Mouse (Mus musculus) limb, embryonic 10.5 days (tissue): Measurements from ENCODE around the gene Map2k7. TPM values are rescaled to one million over a fixed set of nuclear protein-coding genes. Genes with fewer than 3 reads are reported as not detected.
A peak's percentile ranks its signal among the peaks of the same experiment; 100 is the strongest.

ENCODE experiments used
- DNase-seq: peaks from one replicate; pipeline ENCODE4 v3.0.0-alpha.2; 2017; ENCODE audit warnings: low spot score
- H3K27ac ChIP-seq: fragments of 300-500 bp; sonication (generic); 2 replicates; pipeline ENCODE4 v1.5.1; 2016; ENCODE audit warnings: mild to moderate bottlenecking
- H3K27me3 ChIP-seq: fragments of 300-500 bp; sonication (generic); 2 replicates; pipeline ENCODE4 v1.6.1; 2016; ENCODE audit warnings: low read depth, mild to moderate bottlenecking; ENCODE audit not compliant: poor library complexity, severe bottlenecking
- H3K36me3 ChIP-seq: fragments of 300-500 bp; sonication (generic); 2 replicates; pipeline ENCODE4 v1.6.1; 2016; ENCODE audit warnings: mild to moderate bottlenecking, moderate library complexity
- H3K4me1 ChIP-seq: fragments of 300-500 bp; sonication (generic); 2 replicates; pipeline ENCODE4 v1.6.1; 2016
- H3K4me3 ChIP-seq: fragments of 300-500 bp; sonication (generic); 2 replicates; pipeline ENCODE4 v1.5.1; 2016; ENCODE audit warnings: mild to moderate bottlenecking, moderate library complexity
- H3K9me3 ChIP-seq: fragments of 300-500 bp; sonication (generic); replicated peaks from 2 replicates; pipeline ENCODE4 v1.6.1; 2016; ENCODE audit warnings: mild to moderate bottlenecking
- WGBS: fragments of 180-500 bp; shearing (Covaris S2); methylation state at CpG from one replicate; pipeline ENCODE4 v1.1.7; 2016; 5-methylcytosine and 5-hydroxymethylcytosine counted together
- polyA plus RNA-seq: library from polyadenylated mRNA; unstranded; fragments of >200 nt; fragmentation: Nextera tagmentation; extraction: Ambion mirVana; gene quantifications from 2 replicates; pipeline ENCODE4 v1.2.1, GENCODE M21; 2016

Gene Map2k7
- polyA plus RNA-seq, 1 experiment from 2014 or later: 34.2 TPM

DNA sequence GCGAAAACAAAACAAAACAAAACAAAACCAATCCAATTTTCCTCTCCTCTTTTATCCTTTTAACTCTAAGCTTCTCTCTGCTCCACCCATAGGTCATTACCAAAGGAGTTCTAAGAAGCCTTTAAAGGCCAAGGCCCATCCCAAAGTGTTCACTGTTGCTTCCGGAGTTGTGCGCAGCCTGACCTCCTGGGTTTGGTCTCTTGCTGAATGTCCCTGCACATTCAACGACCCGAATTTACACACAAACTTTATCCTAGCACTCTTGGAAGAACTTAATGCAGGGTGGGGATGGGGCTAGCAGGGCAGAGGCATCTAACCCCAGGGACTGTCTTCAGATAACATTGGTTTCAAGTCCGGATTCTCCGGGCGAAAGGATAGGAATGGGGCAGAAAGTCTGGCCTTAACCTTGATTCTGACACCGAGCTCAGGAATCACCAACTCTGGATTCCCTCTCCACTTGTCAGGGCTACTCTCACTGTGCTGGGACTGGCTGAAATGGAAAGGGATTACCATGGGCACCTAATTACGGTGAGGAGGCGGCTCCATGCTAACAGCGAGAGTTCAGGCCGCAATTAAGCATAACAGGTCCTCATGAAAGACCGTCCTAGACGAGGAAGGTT, 616 bp upstream of the Map2k7 start:
- peak overlapping the region; percentile 97 for H3K27ac ChIP-seq
- no peaks in the 10 kb centered on the region for H3K9me3 ChIP-seq
- peaks cover 28% of the 10 kb centered on the region for H3K36me3 ChIP-seq
- peaks cover 9% of the 10 kb centered on the region; the same call in 1 of the 2 replicates for H3K27me3 ChIP-seq
- H3K4me1 ChIP-seq: peaks cover 19% of the 10 kb centered on the region
- H3K4me3 ChIP-seq: peak overlapping the region; percentile 85
- 25% methylated on average over 15 of the region's 15 CpGs for WGBS
- no peak for DNase-seq

GRCm38 (mm10) chr8:4239193-4239890, 802 bp downstream of the Map2k7 start:
- DNase-seq: no peak
- Histone ChIP-seq H3K27me3 (peaks cover 9% of the 10 kb centered on the region; the same call in 1 of the 2 replicates), H3K36me3 (peaks cover 42% of the 10 kb centered on the region), H3K4me1 (peaks cover 19% of the 10 kb centered on the region), H3K9me3 (no peaks in the 10 kb centered on the region), H3K4me3 (peak overlapping the region; percentile 85), H3K27ac (peak overlapping the region; percentile 97)
- 14% methylated on average over 19 of the region's 19 CpGs for WGBS

DNA sequence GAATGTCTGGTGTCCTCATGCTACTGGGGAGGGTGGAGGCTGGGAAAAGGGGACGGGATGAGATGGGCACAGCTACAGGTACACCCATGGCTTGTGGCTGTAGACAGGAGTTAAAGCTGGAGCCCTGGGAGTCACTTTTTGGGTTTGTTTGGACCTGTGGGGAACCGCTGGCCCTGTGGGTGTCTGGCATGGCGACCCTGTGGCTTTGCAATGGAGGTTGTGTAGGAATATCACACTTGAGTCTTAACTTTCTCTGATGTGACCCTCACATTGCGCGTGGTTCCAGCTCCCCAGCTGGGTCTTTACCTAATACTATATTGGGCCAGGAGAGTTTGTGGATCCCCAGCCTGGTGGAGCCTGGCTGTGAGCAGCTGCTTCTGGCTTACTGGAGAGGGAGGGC, 6.5 kb downstream of the Map2k7 start:
- Histone ChIP-seq H3K27ac (no peak overlapping the region), H3K4me1 (peaks cover 20% of the 10 kb centered on the region), H3K4me3 (no peak overlapping the region), H3K36me3 (peaks cover 92% of the 10 kb centered on the region), H3K9me3 (no peaks in the 10 kb centered on the region), H3K27me3 (0 out of 2 replicates have a peak, but pooled peaks cover 6% of the 10 kb centered on the region)
- DNase-seq: no peak
- 91% methylated on average over 5 of the region's 5 CpGs for WGBS

GRCm38 (mm10) chr8:4245737-4246136, 7.2 kb downstream of the Map2k7 start:
- 0 out of 2 replicates have a peak, but pooled peaks cover 10% of the 10 kb centered on the region for H3K27me3 ChIP-seq
- H3K4me3 ChIP-seq: no peak overlapping the region
- H3K36me3 ChIP-seq: peaks cover 89% of the 10 kb centered on the region
- H3K9me3 ChIP-seq: no peaks in the 10 kb centered on the region
- 82% methylated on average over 11 of the region's 13 CpGs for WGBS
- DNase-seq: no peak
- peaks cover 23% of the 10 kb centered on the region for H3K4me1 ChIP-seq
- no peak overlapping the region for H3K27ac ChIP-seq

- Histone ChIP-seq H3K4me1 (peaks cover 24% of the 10 kb centered on the region), H3K4me3 (no peak overlapping the region), H3K27me3 (0 out of 2 replicates have a peak, but pooled peaks cover 10% of the 10 kb centered on the region), H3K9me3 (no peaks in the 10 kb centered on the region), H3K27ac (no peak overlapping the region), H3K36me3 (peaks cover 74% of the 10 kb centered on the region)
- WGBS: 92% methylated on average over 8 of the region's 8 CpGs
- no peak for DNase-seq
Observed at GRCm38 (mm10) chr8:4247241-4247640, 8.7 kb downstream of the Map2k7 start.

GRCm38 (mm10) chr8:4247951-4248540, 9.5 kb downstream of the Map2k7 start, which contains the start of gene Tgfbr3l:
Gene Tgfbr3l (plus strand): TSS chr8:4248214.
- WGBS: 84% methylated on average over 15 of the region's 15 CpGs
- peaks cover 24% of the 10 kb centered on the region for H3K4me1 ChIP-seq
- H3K4me3 ChIP-seq: peak within 1 kb of the TSS; percentile 7; the same call in 1 of the 2 replicates
- DNase-seq: no peak
- no peaks in the 10 kb centered on the region for H3K9me3 ChIP-seq
- 0 out of 2 replicates have a peak, but pooled peaks cover 10% of the 10 kb centered on the region for H3K27me3 ChIP-seq
- peak within 1 kb of the TSS; percentile 59; the same call in 1 of the 2 replicates for H3K27ac ChIP-seq
- H3K36me3 ChIP-seq: peaks cover 66% of the 10 kb centered on the region

- peak; percentile 72 for DNase-seq
- whole genome bisulfite sequencing: 12% methylated on average over 29 of the region's 29 CpGs
- Histone ChIP-seq H3K27me3 (0 out of 2 replicates have a peak, but pooled peaks cover 10% of the 10 kb centered on the region), H3K4me1 (peaks cover 32% of the 10 kb centered on the region), H3K27ac (peak overlapping the region; percentile 59), H3K4me3 (peak overlapping the region; percentile 29), H3K9me3 (no peaks in the 10 kb centered on the region), H3K36me3 (peaks cover 56% of the 10 kb centered on the region)
Observed at GRCm38 (mm10) chr8:4249213-4249612, 10.7 kb downstream of the Map2k7 start.

DNA sequence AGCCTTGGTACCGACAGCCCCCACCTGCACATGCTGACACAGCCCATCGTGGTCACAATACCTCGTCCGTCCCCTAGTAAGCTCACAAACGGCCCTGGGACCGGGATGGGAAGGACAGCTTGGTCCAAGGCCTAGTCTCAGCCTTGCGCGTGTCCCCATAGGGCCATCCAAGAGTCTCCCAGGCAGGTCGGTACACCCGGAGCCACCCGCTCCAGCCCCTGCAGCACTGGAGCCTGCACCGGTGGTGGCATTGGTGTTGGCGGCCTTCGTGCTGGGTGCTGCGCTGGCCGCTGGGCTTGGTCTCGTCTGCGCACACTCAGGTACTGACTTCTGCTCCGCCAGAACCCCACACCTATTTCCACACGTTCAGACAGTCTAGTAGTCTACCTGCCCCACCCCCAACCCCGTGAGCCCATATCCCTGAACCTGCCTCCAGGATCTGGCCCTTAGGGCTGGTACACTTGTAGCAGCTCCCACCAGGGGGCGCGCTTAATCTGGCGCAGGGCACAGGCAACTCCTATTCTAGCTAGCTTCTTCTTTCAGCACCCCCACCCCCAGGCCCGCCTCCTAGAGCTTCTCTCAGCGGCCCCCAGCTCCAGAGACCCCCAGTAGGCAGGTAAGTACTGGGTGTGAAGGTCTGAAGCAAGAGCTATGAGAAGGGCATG, 11.9 kb downstream of the Map2k7 start:
- Histone ChIP-seq H3K27ac (peak overlapping the region; percentile 28; the same call in 1 of the 2 replicates), H3K9me3 (no peaks in the 10 kb centered on the region), H3K4me1 (peaks cover 36% of the 10 kb centered on the region), H3K36me3 (peaks cover 56% of the 10 kb centered on the region), H3K4me3 (no peak overlapping the region), H3K27me3 (0 out of 2 replicates have a peak, but pooled peaks cover 10% of the 10 kb centered on the region)
- 30% methylated on average over 26 of the region's 26 CpGs for WGBS
- DNase-seq: peak; percentile 87

DNA sequence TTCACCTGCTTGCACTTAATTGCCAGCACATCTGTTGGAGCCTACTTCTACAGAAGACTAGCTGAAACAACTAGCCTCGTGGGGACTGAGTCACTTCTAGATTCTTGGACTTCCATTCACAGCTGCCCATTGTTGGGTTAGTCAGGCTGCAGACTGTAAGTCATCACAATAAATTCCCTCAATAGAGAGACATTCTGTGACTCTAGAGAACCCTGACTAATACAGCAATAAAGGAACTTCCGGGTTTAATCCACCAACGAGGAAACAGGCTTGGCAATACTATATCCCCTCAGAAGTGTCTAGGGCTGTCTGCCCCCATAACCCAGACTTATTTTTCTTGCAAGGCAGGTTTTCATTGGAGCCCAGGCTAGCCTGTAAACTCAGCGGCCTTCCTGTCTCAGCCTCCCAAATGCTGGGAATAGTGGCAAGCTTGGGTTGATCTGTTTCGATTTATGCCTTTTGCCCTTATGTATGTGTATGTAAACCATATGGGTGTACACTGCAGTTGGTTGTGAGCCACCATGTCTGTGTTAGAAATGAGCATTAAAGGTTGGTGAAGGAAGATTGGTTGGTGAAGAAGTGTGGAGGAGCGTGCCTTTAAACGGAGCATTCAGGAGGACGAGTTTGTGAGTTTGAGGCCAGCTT, 13.7 kb downstream of the Map2k7 start:
- WGBS: 48% methylated on average over 8 of the region's 8 CpGs
- no peak for DNase-seq
- H3K4me3 ChIP-seq: peak overlapping the region; percentile 91
- H3K9me3 ChIP-seq: no peaks in the 10 kb centered on the region
- H3K27me3 ChIP-seq: 0 out of 2 replicates have a peak, but pooled peaks cover 10% of the 10 kb centered on the region
- H3K27ac ChIP-seq: peak overlapping the region; percentile 95
- H3K36me3 ChIP-seq: peaks cover 56% of the 10 kb centered on the region
- peaks cover 44% of the 10 kb centered on the region for H3K4me1 ChIP-seq

- Histone ChIP-seq H3K4me1 (peaks cover 53% of the 10 kb centered on the region), H3K36me3 (peaks cover 54% of the 10 kb centered on the region)
Observed at GRCm38 (mm10) chr8:4252934-4253841, 14.6 kb downstream of the Map2k7 start, which contains the start of gene Snapc2. Gene Snapc2 (plus strand): TSS chr8:4253080.

DNA sequence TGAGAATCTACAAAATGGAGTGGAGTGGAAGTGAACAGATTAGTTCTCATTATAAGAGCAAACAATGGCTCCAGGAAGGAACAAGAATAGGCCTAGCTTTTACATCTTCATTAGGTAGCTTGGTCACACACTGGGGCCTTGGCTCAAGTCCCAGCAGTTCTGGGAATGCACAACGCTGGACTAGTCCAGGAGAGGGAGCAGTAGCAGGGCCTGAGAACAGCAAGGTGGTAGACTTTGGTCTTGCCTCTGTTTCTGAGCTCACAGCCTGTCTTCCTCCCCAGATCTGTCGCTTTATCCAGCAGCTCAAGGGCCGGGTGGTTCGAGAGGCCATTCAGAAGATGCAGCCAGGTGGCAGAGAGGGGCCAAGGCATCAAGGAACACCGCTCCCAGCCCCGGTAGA, 15.5 kb downstream of the Map2k7 start:
- H3K4me1 ChIP-seq: peaks cover 48% of the 10 kb centered on the region
- no peak for DNase-seq

More at GRCm38 (mm10) chr8:4252934-4253841, 14.6 kb downstream of the Map2k7 start, which contains the start of gene Snapc2:
- DNase-seq: peak; percentile 97
- no peaks in the 10 kb centered on the region for H3K9me3 ChIP-seq
- WGBS: under 1% methylated on average over 69 of the region's 69 CpGs
- H3K27ac ChIP-seq: peak within 1 kb of the TSS; percentile 95
- H3K4me3 ChIP-seq: peak within 1 kb of the TSS; percentile 91
- H3K27me3 ChIP-seq: 0 out of 2 replicates have a peak, but pooled peaks cover 10% of the 10 kb centered on the region

More for the DNA sequence above, 15.5 kb downstream of the Map2k7 start:
- WGBS: 77% methylated on average over 6 of the region's 6 CpGs
- no peaks in the 10 kb centered on the region for H3K9me3 ChIP-seq
- peaks cover 52% of the 10 kb centered on the region for H3K36me3 ChIP-seq
- 0 out of 2 replicates have a peak overlapping the region, but pooled peaks have one; percentile 95 for H3K27ac ChIP-seq
- 0 out of 2 replicates have a peak, but pooled peaks cover 10% of the 10 kb centered on the region for H3K27me3 ChIP-seq
- H3K4me3 ChIP-seq: peak overlapping the region; percentile 91
